Mouse (Mus musculus) intestine, embryonic 14.5 days (tissue): ENCODE data around the gene Cpn2. TPM values are rescaled to one million over a fixed set of nuclear protein-coding genes. Genes with fewer than 3 reads are reported as not detected.

Source experiments
- ATAC-seq: fragments of 200-750 bp; cut with Nextera tagmentation; replicated peaks from 2 replicates; pipeline ENCODE4 v1.8.0; 2017; ENCODE audit warnings: low read depth, moderate number of reproducible peaks, moderate TSS enrichment, moderate library complexity; ENCODE audit not compliant: low FRiP score, low TSS enrichment
- DNase-seq: peaks from one replicate; pipeline ENCODE4 v3.0.0-alpha.2; 2018; ENCODE audit warnings: low spot score
- H3K27ac ChIP-seq: fragments of 300-500 bp; sonication (generic); 2 replicates; pipeline ENCODE4 v1.5.1; 2014; ENCODE audit warnings: low read depth, mild to moderate bottlenecking, control low read depth
- H3K27me3 ChIP-seq: fragments of 300-500 bp; sonication (generic); replicated peaks from 2 replicates; pipeline ENCODE4 v1.6.1; 2014; ENCODE audit warnings: low read length, control low read depth; ENCODE audit not compliant: control insufficient read depth, insufficient read depth
- H3K36me3 ChIP-seq: fragments of 300-500 bp; sonication (generic); 2 replicates; pipeline ENCODE4 v1.6.1; 2014; ENCODE audit warnings: low read length, control low read depth; ENCODE audit not compliant: control insufficient read depth, insufficient read depth
- H3K4me1 ChIP-seq: fragments of 300-500 bp; sonication (generic); replicated peaks from 2 replicates; pipeline ENCODE4 v1.6.1; 2014; ENCODE audit warnings: low read length, control low read depth, mixed read lengths; ENCODE audit not compliant: control insufficient read depth, insufficient read depth
- H3K4me2 ChIP-seq: fragments of 300-500 bp; sonication (generic); 2 replicates; pipeline ENCODE4 v1.6.1; 2014; ENCODE audit warnings: low read length
- H3K4me3 ChIP-seq: fragments of 300-500 bp; sonication (generic); 2 replicates; pipeline ENCODE4 v1.5.1; 2014; ENCODE audit warnings: low read depth, low read length, control low read depth, mixed read lengths
- H3K9ac ChIP-seq: fragments of 300-500 bp; sonication (generic); 2 replicates; pipeline ENCODE4 v1.6.1; 2014; ENCODE audit warnings: mild to moderate bottlenecking, low read length
- H3K9me3 ChIP-seq: fragments of 300-500 bp; sonication (generic); 2 replicates; pipeline ENCODE4 v1.6.1; 2016; ENCODE audit warnings: low read length, control low read depth; ENCODE audit not compliant: control insufficient read depth
- WGBS: fragments of 180-500 bp; shearing (Covaris S2); extraction: QIAGEN DNeasy Blood & Tissue Kit; methylation state at CpG from one replicate; pipeline ENCODE4 v1.1.7; 2014; 5-methylcytosine and 5-hydroxymethylcytosine counted together
- polyA plus RNA-seq: library from polyadenylated mRNA; unstranded; fragments of >200 nt; fragmentation: Nextera tagmentation; extraction: Ambion mirVana; gene quantifications from 2 replicates; pipeline ENCODE4 v1.2.1, GENCODE M21; 2014

Gene Cpn2
- polyA plus RNA-seq, 1 experiment from 2014 or later = 0.04 TPM

DNA sequence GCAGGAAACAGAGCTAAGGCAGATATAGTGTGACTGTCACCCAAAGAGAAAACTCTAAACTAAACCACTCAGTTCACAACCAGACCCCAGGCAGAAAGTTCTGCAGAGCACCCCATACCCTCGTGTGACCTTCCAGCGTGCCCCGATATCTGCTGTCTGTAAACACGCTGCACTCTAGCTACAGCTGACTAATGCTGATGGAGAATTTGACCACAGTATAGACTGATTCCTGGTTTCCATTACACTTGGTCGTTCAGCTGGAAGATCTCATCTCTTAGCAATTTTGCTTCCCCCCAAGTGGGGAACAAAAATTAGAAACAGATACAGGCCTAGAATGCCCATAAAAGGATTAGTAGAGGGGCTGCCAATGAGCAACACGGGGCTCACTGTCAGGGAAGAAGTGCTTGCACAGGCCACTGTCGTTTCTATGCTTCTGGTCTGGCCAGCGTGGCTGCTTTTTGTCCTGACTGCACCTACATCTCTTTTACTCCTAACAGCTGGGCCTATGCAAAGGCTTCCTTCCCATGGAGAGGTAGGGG is 4.0 kb upstream of the Cpn2 start:
- whole genome bisulfite sequencing = 43% methylated on average over 8 of the region's 8 CpGs
- Histone ChIP-seq H3K27me3 (no peaks in the 10 kb centered on the region), H3K36me3 (no peaks in the 10 kb centered on the region), H3K4me1 (peaks cover 11% of the 10 kb centered on the region; the same call in 1 of the 2 replicates), H3K27ac (peak overlapping the region; percentile 57), H3K4me2 (no peak overlapping the region), H3K9me3 (no peaks in the 10 kb centered on the region), H3K4me3 (no peak overlapping the region), H3K9ac (no peak overlapping the region)
- no peak for DNase-seq
- no peak for ATAC-seq

DNA sequence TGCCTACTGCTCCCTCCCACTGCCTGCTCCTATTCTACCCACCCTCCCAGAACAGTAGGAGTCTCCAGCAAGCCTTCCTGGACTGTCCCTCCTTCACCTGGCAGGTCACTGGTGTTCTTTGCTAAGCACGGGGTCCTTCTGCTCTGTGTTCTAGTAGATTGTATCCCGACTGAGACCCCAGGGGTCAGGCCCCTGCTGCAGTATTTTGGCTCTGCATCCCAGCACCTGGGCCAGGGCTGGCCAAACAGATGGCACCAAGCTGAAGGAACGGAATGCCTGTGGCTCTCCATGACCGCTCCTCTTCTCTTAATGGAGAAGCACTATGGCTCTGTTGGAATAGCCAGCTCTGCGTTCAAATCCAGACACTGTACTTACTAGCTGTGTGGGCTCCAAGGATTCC is 738 bp downstream of the Cpn2 start:
- Histone ChIP-seq H3K4me3 (no peak overlapping the region), H3K4me2 (no peak overlapping the region), H3K4me1 (peaks cover 5% of the 10 kb centered on the region; the same call in 1 of the 2 replicates), H3K36me3 (no peaks in the 10 kb centered on the region), H3K27me3 (no peaks in the 10 kb centered on the region), H3K9ac (no peak overlapping the region), H3K9me3 (no peaks in the 10 kb centered on the region), H3K27ac (no peak overlapping the region)
- no peak for ATAC-seq
- DNase-seq = no peak
- 86% methylated on average over 5 of the region's 5 CpGs for WGBS

DNA sequence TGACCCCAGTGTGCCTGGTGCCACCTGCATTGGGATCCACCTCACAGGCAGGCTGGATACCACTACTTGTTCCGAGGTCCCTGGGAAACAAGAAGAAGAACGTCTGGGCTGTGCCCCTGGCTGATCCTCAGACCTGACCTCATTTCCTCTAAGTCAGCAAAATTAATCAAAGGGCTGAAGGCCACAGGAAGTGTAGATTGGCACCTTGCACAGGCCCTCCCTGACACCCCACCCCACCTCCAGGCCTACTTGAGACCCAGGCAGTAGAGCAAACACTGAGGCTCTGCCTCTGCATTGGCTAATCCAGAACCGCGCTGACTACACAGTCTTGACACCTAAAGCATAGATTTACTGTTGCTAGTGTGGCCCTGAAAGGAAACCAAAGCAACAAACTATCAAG is 1.7 kb downstream of the Cpn2 start:
- Histone ChIP-seq H3K36me3 (no peaks in the 10 kb centered on the region), H3K9me3 (no peaks in the 10 kb centered on the region), H3K27me3 (no peaks in the 10 kb centered on the region), H3K27ac (no peak overlapping the region), H3K9ac (no peak overlapping the region), H3K4me3 (no peak overlapping the region), H3K4me1 (no peaks in the 10 kb centered on the region), H3K4me2 (no peak overlapping the region)
- no peak for DNase-seq
- no peak for ATAC-seq
- 55% methylated on average over 4 of the region's 4 CpGs for WGBS

GRCm38 (mm10) chr16:30263156-30263555 is 4.1 kb downstream of the Cpn2 start:
- WGBS = 57% methylated on average over 4 of the region's 4 CpGs
- Histone ChIP-seq H3K36me3 (no peaks in the 10 kb centered on the region), H3K27ac (no peak overlapping the region), H3K4me1 (no peaks in the 10 kb centered on the region), H3K9me3 (no peaks in the 10 kb centered on the region), H3K9ac (no peak overlapping the region), H3K4me3 (no peak overlapping the region), H3K4me2 (no peak overlapping the region), H3K27me3 (no peaks in the 10 kb centered on the region)
- DNase-seq = no peak
- no peak for ATAC-seq

DNA sequence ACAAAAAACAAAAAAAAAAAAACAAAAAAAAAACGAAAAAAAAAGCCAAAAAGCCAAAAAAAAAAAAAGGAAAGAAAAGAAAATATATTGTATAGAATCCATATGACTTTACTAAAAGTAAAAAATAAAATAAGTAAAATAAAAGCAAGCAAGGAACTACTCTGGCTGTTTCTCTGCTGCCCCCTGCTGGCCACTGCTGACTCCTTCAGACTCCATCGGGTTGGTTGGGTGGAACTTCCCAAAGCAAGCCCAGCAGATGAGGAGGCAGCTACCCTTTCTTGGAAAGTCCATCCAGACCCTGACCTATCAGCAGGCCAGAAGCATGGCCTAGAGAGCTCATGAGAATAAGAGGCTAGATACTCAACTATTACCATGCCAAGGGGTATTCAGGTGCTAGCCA is 4.6 kb downstream of the Cpn2 start:
- DNase-seq (peak; percentile 92), ATAC-seq (no peak)
- 0% methylated on average over 2 of the region's 2 CpGs for WGBS

DNA sequence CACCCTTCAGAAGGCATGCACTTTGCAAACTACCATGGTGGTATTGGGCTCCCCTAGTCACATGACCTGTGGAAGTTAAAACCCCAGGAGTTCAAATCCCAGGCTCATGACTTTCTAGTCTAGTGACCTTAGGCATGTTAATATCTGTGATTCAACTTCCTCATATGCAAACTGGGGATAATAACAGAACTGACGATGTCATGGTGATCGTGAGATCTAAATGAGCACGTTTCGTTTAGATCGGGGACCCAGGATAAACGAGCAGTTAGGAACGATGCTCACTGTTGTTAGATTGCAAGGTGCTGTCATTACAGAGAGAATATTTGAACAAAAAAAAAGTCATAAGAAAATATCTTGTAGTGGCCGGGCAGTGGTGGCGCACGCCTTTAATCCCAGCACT is 5.1 kb downstream of the Cpn2 start:
- Histone ChIP-seq H3K27me3 (no peaks in the 10 kb centered on the region), H3K36me3 (no peaks in the 10 kb centered on the region), H3K27ac (no peak overlapping the region), H3K4me2 (no peak overlapping the region), H3K9me3 (no peaks in the 10 kb centered on the region), H3K4me3 (no peak overlapping the region), H3K4me1 (no peaks in the 10 kb centered on the region), H3K9ac (no peak overlapping the region)
- 86% methylated on average over 10 of the region's 10 CpGs for WGBS
- ATAC-seq (no peak), DNase-seq (no peak)

More for the DNA sequence above, 4.6 kb downstream of the Cpn2 start:
- H3K9ac ChIP-seq = no peak overlapping the region
- no peaks in the 10 kb centered on the region for H3K36me3 ChIP-seq
- H3K4me2 ChIP-seq = no peak overlapping the region
- no peak overlapping the region for H3K4me3 ChIP-seq
- no peaks in the 10 kb centered on the region for H3K9me3 ChIP-seq
- H3K27ac ChIP-seq = no peak overlapping the region
- no peaks in the 10 kb centered on the region for H3K4me1 ChIP-seq
- no peaks in the 10 kb centered on the region for H3K27me3 ChIP-seq

DNA sequence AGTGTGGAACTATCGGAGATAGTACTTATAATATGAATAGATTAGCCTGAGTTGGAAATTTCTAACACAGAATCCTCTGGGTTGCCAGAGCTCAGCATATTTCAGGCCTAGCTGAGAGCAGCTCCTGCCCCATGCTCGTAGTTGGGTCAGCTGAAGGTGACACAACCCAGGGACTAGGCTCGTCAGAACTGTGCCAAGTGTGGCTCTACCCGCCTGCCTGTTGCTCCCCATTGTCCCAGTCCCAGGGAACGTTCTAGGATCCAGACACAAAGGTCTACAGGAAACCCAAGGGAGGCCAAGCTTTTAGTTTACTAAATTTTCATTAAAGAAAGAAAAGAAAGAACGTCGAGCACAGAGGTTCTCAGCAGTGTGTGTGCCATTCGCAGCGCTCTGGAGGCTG is 6.0 kb downstream of the Cpn2 start:
- DNase-seq = no peak
- Histone ChIP-seq H3K36me3 (no peaks in the 10 kb centered on the region), H3K9ac (no peak overlapping the region), H3K27me3 (no peaks in the 10 kb centered on the region), H3K4me3 (no peak overlapping the region), H3K27ac (no peak overlapping the region), H3K9me3 (no peaks in the 10 kb centered on the region), H3K4me2 (no peak overlapping the region), H3K4me1 (no peaks in the 10 kb centered on the region)
- 88% methylated on average over 9 of the region's 9 CpGs for WGBS
- no peak for ATAC-seq

DNA sequence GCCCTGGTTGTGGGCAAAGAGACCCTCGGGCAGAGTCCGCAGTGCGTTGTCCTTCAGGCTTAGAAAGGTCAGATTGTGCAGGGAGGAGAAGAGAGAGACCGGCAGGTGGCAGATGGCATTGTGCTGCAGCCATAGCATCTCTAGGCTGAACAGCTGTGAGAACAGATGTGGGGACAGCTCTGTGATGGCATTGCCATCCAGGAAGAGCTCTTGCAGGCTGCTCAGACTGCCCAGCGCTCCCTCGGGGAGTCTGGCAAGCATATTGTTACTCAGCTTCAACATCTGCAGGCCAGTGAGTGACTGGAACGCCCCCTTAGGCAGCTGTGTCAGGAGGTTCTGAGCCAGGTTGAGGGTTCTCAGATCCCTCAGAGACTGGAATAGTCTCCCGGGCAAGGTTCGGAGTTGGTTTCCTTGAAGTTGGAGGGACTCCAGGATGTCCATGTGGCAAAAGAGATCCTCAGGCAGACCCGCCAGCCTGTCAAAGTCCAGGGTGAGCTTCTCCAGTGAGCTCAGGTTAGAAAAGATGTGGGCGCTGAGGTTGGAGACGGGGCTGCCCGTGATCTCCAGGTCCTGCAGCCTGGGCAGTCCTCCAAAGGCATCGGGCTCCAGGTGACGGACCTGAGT is 7.2 kb downstream of the Cpn2 start:
- Histone ChIP-seq H3K27ac (no peak overlapping the region), H3K27me3 (no peaks in the 10 kb centered on the region), H3K9me3 (no peaks in the 10 kb centered on the region), H3K4me1 (no peaks in the 10 kb centered on the region), H3K9ac (no peak overlapping the region), H3K36me3 (no peaks in the 10 kb centered on the region), H3K4me2 (no peak overlapping the region), H3K4me3 (no peak overlapping the region)
- ATAC-seq (no peak), DNase-seq (no peak)
- 88% methylated on average over 15 of the region's 15 CpGs for WGBS

GRCm38 (mm10) chr16:30259444-30259843 is 7.9 kb downstream of the Cpn2 start:
- DNase-seq (no peak), ATAC-seq (no peak)
- Histone ChIP-seq H3K36me3 (no peaks in the 10 kb centered on the region), H3K27ac (no peak overlapping the region), H3K4me3 (no peak overlapping the region), H3K4me2 (no peak overlapping the region), H3K27me3 (no peaks in the 10 kb centered on the region), H3K9me3 (no peaks in the 10 kb centered on the region), H3K9ac (no peak overlapping the region), H3K4me1 (no peaks in the 10 kb centered on the region)
- WGBS = 88% methylated on average over 10 of the region's 10 CpGs
